Mouse (Mus musculus) hindbrain, embryonic 11.5 days (tissue): Measurements from ENCODE around the gene Rubcn. TPM values are rescaled to one million over a fixed set of nuclear protein-coding genes. Genes with fewer than 3 reads are reported as not detected.
"Not testable (repeated sequence)": the region's sequence is repeated elsewhere in the genome, so short reads cannot be mapped to it uniquely, and the experiment has no call there.

ENCODE experiments used
- ATAC-seq: fragments of 200-750 bp; cut with Nextera tagmentation; 2 replicates; pipeline ENCODE4 v1.8.0; 2017; ENCODE audit warnings: mild to moderate bottlenecking, moderate TSS enrichment, moderate library complexity; ENCODE audit not compliant: low FRiP score
- DNase-seq: peaks from one replicate; pipeline ENCODE4 v3.0.0-alpha.2; 2015; ENCODE audit warnings: low spot score
- H3K27ac ChIP-seq: fragments of 300-500 bp; sonication (generic); 2 replicates; pipeline ENCODE4 v1.5.1; 2014; ENCODE audit warnings: mild to moderate bottlenecking, low read depth, low read length
- H3K27me3 ChIP-seq: fragments of 300-500 bp; sonication (generic); 2 replicates; pipeline ENCODE4 v1.6.1; 2014; ENCODE audit warnings: mild to moderate bottlenecking, low read length, moderate library complexity, mixed read lengths; ENCODE audit not compliant: control insufficient read depth, insufficient read depth
- H3K36me3 ChIP-seq: fragments of 300-500 bp; sonication (generic); 2 replicates; pipeline ENCODE4 v1.6.1; 2014; ENCODE audit warnings: mild to moderate bottlenecking, low read length, moderate library complexity, mixed read lengths; ENCODE audit not compliant: control insufficient read depth, insufficient read depth
- H3K4me1 ChIP-seq: fragments of 300-500 bp; sonication (generic); replicated peaks from 2 replicates; pipeline ENCODE4 v1.6.1; 2014; ENCODE audit warnings: low read length, mixed read lengths; ENCODE audit not compliant: control insufficient read depth, insufficient read depth
- H3K4me2 ChIP-seq: fragments of 300-500 bp; sonication (generic); replicated peaks from 2 replicates; pipeline ENCODE4 v1.6.1; 2014; ENCODE audit warnings: mild to moderate bottlenecking, low read depth, low read length
- H3K4me3 ChIP-seq: fragments of 300-500 bp; sonication (generic); 2 replicates; pipeline ENCODE4 v1.5.1; 2014; ENCODE audit warnings: low read depth, low read length
- H3K9ac ChIP-seq: fragments of 300-500 bp; sonication (generic); 2 replicates; pipeline ENCODE4 v1.6.1; 2014; ENCODE audit warnings: low read depth, low read length
- H3K9me3 ChIP-seq: fragments of 300-500 bp; sonication (generic); 2 replicates; pipeline ENCODE4 v1.6.1; 2016; ENCODE audit warnings: low read length; ENCODE audit not compliant: control insufficient read depth
- WGBS: fragments of 180-500 bp; shearing (Covaris S2); extraction: QIAGEN DNeasy Blood & Tissue Kit; methylation state at CpG from one replicate; pipeline ENCODE4 v1.1.7; 2014; 5-methylcytosine and 5-hydroxymethylcytosine counted together
- polyA plus RNA-seq: library from polyadenylated mRNA; unstranded; fragments of >200 nt; fragmentation: Nextera tagmentation; extraction: Ambion mirVana; gene quantifications from 2 replicates; pipeline ENCODE4 v1.2.1, GENCODE M21; 2014

The Rubcn gene
- polyA plus RNA-seq, 1 experiment from 2014 or later: 13.1 TPM

- 36% methylated on average over 9 of the region's 9 CpGs for WGBS
- Histone ChIP-seq H3K4me1 (peaks cover 2% of the 10 kb centered on the region), H3K4me3 (peak overlapping the region; percentile 92), H3K4me2 (peak overlapping the region; percentile 80), H3K9ac (peak overlapping the region; percentile 84; the same call in 1 of the 2 replicates), H3K27ac (no peak overlapping the region), H3K36me3 (no peaks in the 10 kb centered on the region), H3K9me3 (no peaks in the 10 kb centered on the region), H3K27me3 (no peaks in the 10 kb centered on the region)
- ATAC-seq (no peak), DNase-seq (no peak)
Observed at GRCm38 (mm10) chr16:32876831-32877230, 735 bp downstream of the Rubcn start.

- 93% methylated on average over 3 of the region's 3 CpGs for WGBS
- no peak for ATAC-seq
- H3K9me3 ChIP-seq: no peaks in the 10 kb centered on the region
- DNase-seq: no peak
- no peaks in the 10 kb centered on the region for H3K27me3 ChIP-seq
- H3K4me2 ChIP-seq: no peak overlapping the region
- H3K4me1 ChIP-seq: peaks cover 2% of the 10 kb centered on the region
- H3K36me3 ChIP-seq: no peaks in the 10 kb centered on the region
- H3K27ac ChIP-seq: no peak overlapping the region
- no peak overlapping the region for H3K9ac ChIP-seq
- H3K4me3 ChIP-seq: no peak overlapping the region
Observed at GRCm38 (mm10) chr16:32875847-32876246, 1.7 kb downstream of the Rubcn start.

DNA sequence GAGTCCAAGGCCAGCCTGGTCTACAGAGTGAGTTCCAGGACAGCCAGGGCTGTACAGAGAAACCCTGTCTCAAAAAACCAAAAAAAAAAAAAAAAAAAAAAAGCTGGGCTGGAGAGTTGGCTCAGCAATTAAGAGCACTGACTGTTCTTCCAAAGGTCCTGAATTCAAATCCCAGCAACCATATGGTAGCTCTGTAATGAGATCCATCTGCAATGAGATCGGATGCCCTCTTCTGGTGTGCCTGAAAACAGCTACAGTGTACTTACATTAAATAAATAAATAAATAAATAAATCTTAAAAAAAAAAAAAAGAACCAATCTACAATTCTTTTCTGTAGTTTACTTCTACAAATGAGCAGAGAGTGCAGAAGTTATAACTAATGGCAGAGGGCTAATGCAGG is 2.3 kb downstream of the Rubcn start:
- not testable (repeated sequence) for DNase-seq
- WGBS: 57% methylated on average over 1 of the region's 1 CpGs

DNA sequence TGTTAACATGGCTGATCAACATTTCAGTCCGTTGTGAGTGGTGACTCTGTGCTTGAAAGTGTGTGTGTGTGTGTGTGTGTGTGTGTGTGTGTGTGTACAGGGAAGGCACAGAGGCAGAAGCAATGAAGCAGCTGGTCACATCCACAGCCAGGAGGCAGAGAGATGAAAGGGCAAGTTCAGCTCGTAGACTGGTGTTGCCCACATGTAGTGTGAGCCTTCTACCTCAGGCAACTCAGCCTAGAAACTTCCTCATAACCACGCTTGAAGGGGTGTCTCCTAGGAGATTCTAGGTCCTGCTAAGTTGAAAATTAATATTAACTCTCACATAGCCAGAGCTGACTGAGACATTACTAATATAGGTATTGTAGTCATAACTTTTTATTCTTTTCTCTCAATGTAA is 4.2 kb downstream of the Rubcn start:
- ATAC-seq: no peak
- H3K9me3 ChIP-seq: no peaks in the 10 kb centered on the region
- no peaks in the 10 kb centered on the region for H3K27me3 ChIP-seq
- no peak overlapping the region for H3K9ac ChIP-seq
- H3K4me3 ChIP-seq: no peak overlapping the region
- 57% methylated on average over 3 of the region's 3 CpGs for WGBS
- no peak for DNase-seq
- no peak overlapping the region for H3K27ac ChIP-seq
- H3K4me1 ChIP-seq: no peaks in the 10 kb centered on the region
- H3K36me3 ChIP-seq: no peaks in the 10 kb centered on the region
- H3K4me2 ChIP-seq: no peak overlapping the region

More for the DNA sequence above, 2.3 kb downstream of the Rubcn start:
- H3K36me3 ChIP-seq, H3K9me3 ChIP-seq, ATAC-seq, H3K9ac ChIP-seq, H3K4me2 ChIP-seq, H3K27me3 ChIP-seq, H3K4me1 ChIP-seq, H3K27ac ChIP-seq, H3K4me3 ChIP-seq: not testable (repeated sequence)

DNA sequence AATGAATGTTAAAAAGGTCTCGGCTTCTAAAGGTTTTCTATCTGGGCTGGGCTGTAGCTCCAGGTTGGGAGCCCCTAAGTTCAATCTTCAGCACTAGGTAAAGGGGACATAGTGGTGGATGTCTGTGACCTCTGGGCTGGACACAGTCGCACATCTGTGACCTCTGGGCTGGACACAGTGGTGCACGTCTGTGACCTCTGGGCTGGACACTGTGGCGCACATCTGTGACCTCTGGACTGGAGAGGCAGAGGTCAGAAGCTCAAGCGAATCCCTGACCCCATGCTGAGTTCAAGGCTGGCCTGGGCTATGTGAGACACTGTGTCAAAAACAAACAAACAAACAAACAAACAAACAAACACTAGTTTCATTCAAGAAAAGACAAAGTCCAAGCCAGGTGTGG is 7.3 kb downstream of the Rubcn start:
- H3K4me1 ChIP-seq: no peaks in the 10 kb centered on the region
- H3K4me2 ChIP-seq: no peak overlapping the region
- no peak overlapping the region for H3K27ac ChIP-seq
- 54% methylated on average over 5 of the region's 5 CpGs for WGBS
- H3K4me3 ChIP-seq: no peak overlapping the region
- no peak overlapping the region for H3K9ac ChIP-seq
- DNase-seq: no peak
- ATAC-seq: no peak
- no peaks in the 10 kb centered on the region for H3K36me3 ChIP-seq
- no peaks in the 10 kb centered on the region for H3K9me3 ChIP-seq
- H3K27me3 ChIP-seq: no peaks in the 10 kb centered on the region

DNA sequence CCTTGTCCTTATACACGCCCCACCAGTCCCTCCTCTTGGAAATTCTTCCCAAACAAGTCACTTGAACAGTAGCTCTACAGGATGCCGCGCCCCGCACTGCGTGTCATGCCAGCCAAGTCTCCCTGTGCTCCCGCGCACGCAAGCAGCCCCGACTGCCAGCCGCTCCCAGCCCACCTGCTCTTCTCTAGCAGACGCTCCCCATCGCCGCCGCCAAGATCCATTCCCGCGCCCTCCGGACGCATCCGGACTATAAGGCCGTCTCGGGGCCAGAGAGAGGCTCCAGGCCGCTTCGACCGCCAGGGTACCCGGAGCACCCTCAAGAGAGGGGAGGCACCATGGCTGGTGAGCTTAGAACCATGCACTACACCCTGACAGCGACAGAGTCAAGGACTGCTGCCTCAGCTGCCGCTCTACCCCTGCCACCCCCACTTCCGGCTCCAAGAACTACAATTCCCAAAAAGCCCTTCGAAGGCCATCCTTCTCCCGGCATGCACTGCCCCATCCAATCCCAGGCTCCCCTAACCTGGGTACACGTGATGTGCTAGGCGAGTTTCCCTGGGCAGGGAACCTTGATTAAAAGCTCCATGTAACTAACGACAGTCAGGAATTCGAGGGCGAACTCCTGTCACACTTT is 9.5 kb downstream of the Rubcn start:
- Histone ChIP-seq H3K4me3 (peak overlapping the region; percentile 74), H3K4me2 (peak overlapping the region; percentile 60), H3K27me3 (no peaks in the 10 kb centered on the region), H3K27ac (no peak overlapping the region), H3K4me1 (no peaks in the 10 kb centered on the region), H3K36me3 (no peaks in the 10 kb centered on the region), H3K9ac (peak overlapping the region; percentile 74), H3K9me3 (no peaks in the 10 kb centered on the region)
- under 1% methylated on average over 35 of the region's 35 CpGs for WGBS
- peak; percentile 93 for DNase-seq
- ATAC-seq: peak; percentile 99

DNA sequence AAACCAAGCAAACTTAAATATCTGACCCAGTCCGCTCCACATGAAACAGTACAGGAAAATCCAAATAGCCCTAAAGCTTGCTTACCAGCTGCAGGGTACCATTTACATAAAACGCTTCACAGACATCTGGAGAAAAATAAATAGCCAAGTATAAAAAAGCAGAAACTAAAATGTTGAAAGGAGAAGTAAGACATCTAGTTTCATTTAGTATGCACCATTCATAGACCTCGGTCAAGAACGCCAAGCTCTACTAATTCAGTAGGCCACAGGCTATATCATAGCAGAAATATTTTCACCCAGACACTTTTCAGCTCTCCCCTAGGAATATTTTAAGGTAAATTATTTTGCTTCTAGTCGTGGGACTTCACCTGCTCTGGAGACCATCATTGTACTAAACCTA is 10.9 kb downstream of the Rubcn start:
- H3K4me2 ChIP-seq: no peak overlapping the region
- H3K4me1 ChIP-seq: no peaks in the 10 kb centered on the region
- H3K4me3 ChIP-seq: no peak overlapping the region
- no peak overlapping the region for H3K27ac ChIP-seq
- H3K27me3 ChIP-seq: no peaks in the 10 kb centered on the region
- WGBS: 86% methylated on average over 5 of the region's 5 CpGs
- H3K9me3 ChIP-seq: no peaks in the 10 kb centered on the region
- DNase-seq: no peak
- H3K36me3 ChIP-seq: no peaks in the 10 kb centered on the region
- H3K9ac ChIP-seq: no peak overlapping the region
- no peak for ATAC-seq

DNA sequence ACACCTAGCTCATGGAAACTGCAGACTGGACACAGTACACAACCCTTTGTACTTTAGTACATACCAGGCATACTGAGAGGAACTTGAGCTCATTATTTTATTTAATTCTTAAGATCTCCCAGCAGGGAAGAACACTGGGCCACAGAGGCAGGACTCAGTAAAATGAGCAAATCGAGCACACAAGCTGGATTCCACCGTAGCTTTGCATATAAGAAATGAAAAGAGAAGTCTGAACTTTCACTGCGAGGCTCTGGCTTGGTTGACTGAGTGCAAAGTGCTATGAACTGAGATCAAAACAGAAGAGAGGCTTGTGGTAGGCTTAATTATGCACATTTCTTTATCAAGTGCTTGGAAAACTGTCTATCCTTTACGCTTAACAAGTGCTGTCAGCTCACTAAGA is 12.2 kb downstream of the Rubcn start:
- 90% methylated on average over 4 of the region's 4 CpGs for WGBS

GRCm38 (mm10) chr16:32861813-32862385 is 15.7 kb downstream of the Rubcn start:
- WGBS: 87% methylated on average over 3 of the region's 3 CpGs
- no peaks in the 10 kb centered on the region for H3K36me3 ChIP-seq
- H3K9me3 ChIP-seq: no peaks in the 10 kb centered on the region
- no peak overlapping the region for H3K4me3 ChIP-seq
- no peak overlapping the region for H3K27ac ChIP-seq
- no peak for ATAC-seq
- H3K9ac ChIP-seq: no peak overlapping the region
- no peak overlapping the region for H3K4me2 ChIP-seq
- H3K4me1 ChIP-seq: no peaks in the 10 kb centered on the region
- H3K27me3 ChIP-seq: no peaks in the 10 kb centered on the region
- DNase-seq: no peak

More for the DNA sequence above, 12.2 kb downstream of the Rubcn start:
- Histone ChIP-seq H3K9me3 (no peaks in the 10 kb centered on the region), H3K4me1 (no peaks in the 10 kb centered on the region), H3K9ac (no peak overlapping the region), H3K36me3 (no peaks in the 10 kb centered on the region), H3K27ac (no peak overlapping the region), H3K4me3 (no peak overlapping the region), H3K4me2 (no peak overlapping the region), H3K27me3 (no peaks in the 10 kb centered on the region)
- no peak for DNase-seq
- ATAC-seq: no peak
